Mouse (Mus musculus) limb, embryonic 14.5 days (tissue): ENCODE measurements around the gene Tapt1. TPM values are rescaled to one million over a fixed set of nuclear protein-coding genes. Genes with fewer than 3 reads are reported as not detected.

Experiments
- ATAC-seq: fragments of 200-750 bp; cut with Nextera tagmentation; 2 replicates; pipeline ENCODE4 v1.8.0; 2017; ENCODE audit warnings: low read depth, moderate number of reproducible peaks, moderate TSS enrichment; ENCODE audit not compliant: low FRiP score
- DNase-seq: peaks from one replicate; pipeline ENCODE4 v3.0.0-alpha.2; 2015; ENCODE audit warnings: low spot score
- H3K27ac ChIP-seq: fragments of 300-500 bp; sonication (generic); replicated peaks from 2 replicates; pipeline ENCODE4 v1.5.1; 2014; ENCODE audit warnings: low read depth, mild to moderate bottlenecking, low read length, moderate library complexity, mixed read lengths
- H3K27me3 ChIP-seq: fragments of 300-500 bp; sonication (generic); 2 replicates; pipeline ENCODE4 v1.6.1; 2014; ENCODE audit warnings: low read length, mixed read lengths; ENCODE audit not compliant: control insufficient read depth, insufficient read depth
- H3K36me3 ChIP-seq: fragments of 300-500 bp; sonication (generic); 2 replicates; pipeline ENCODE4 v1.6.1; 2014; ENCODE audit warnings: mild to moderate bottlenecking, low read length, moderate library complexity, mixed read lengths; ENCODE audit not compliant: control insufficient read depth, insufficient read depth
- H3K4me1 ChIP-seq: fragments of 300-500 bp; sonication (generic); 2 replicates; pipeline ENCODE4 v1.6.1; 2014; ENCODE audit warnings: antibody characterized with exemption, low read length, mixed read lengths; ENCODE audit not compliant: control insufficient read depth, insufficient read depth
- H3K4me2 ChIP-seq: fragments of 300-500 bp; sonication (generic); replicated peaks from 2 replicates; pipeline ENCODE4 v1.6.1; 2014; ENCODE audit warnings: low read depth, mild to moderate bottlenecking, low read length, moderate library complexity; ENCODE audit not compliant: severe bottlenecking
- H3K4me3 ChIP-seq: fragments of 300-500 bp; sonication (generic); replicated peaks from 2 replicates; pipeline ENCODE4 v1.5.1; 2014; ENCODE audit warnings: low read length
- H3K9ac ChIP-seq: fragments of 300-500 bp; sonication (generic); 2 replicates; pipeline ENCODE4 v1.6.1; 2014; ENCODE audit warnings: mild to moderate bottlenecking, low read depth, low read length, moderate library complexity; ENCODE audit not compliant: severe bottlenecking
- H3K9me3 ChIP-seq: fragments of 300-500 bp; sonication (generic); 2 replicates; pipeline ENCODE4 v1.6.1; 2016; ENCODE audit warnings: low read length; ENCODE audit not compliant: control insufficient read depth
- POLR2A ChIP-seq: fragments of 200-500 bp; IDR thresholded peaks from 2 replicates; pipeline ENCODE4 v1.8.0; 2012; ENCODE audit warnings: inconsistent platforms, mild to moderate bottlenecking, moderate library complexity, borderline replicate concordance; ENCODE audit not compliant: insufficient read depth, insufficient read length; ENCODE audit errors: extremely low read depth
- whole genome bisulfite sequencing: fragments of 180-500 bp; shearing (Covaris S2); extraction: QIAGEN DNeasy Blood & Tissue Kit; methylation state at CpG from one replicate; pipeline ENCODE4 v1.1.7; 2014; 5-methylcytosine and 5-hydroxymethylcytosine counted together
- polyA plus RNA-seq, 2 experiments: library from polyadenylated mRNA; depleted of rRNA in 1 of 2; stranded (reverse) in 1 of 2; unstranded in 1 of 2; fragments of >200 nt; fragmentation: Nextera tagmentation in 1 of 2; extraction: Ambion mirVana in 1 of 2; gene quantifications; 2 replicates each; pipeline versions ENCODE4 v1.2.1 to v1.2.3; 2012 to 2014

Gene Tapt1
- polyA plus RNA-seq, 2 experiments: 36.0 to 47.9 TPM

GRCm38 (mm10) chr5:44164233-44164776 lies 62.1 kb downstream of the Tapt1 start:
- H3K4me1 ChIP-seq: no peaks in the 10 kb centered on the region
- H3K9me3 ChIP-seq: no peaks in the 10 kb centered on the region
- no peaks in the 10 kb centered on the region for H3K36me3 ChIP-seq
- DNase-seq (no peak), ATAC-seq (no peak)
- TF ChIP-seq POLR2A: no peak
- H3K4me2 ChIP-seq: no peak overlapping the region
- H3K4me3 ChIP-seq: no peak overlapping the region
- H3K27me3 ChIP-seq: no peaks in the 10 kb centered on the region
- H3K9ac ChIP-seq: no peak overlapping the region
- H3K27ac ChIP-seq: no peak overlapping the region
- WGBS: 53% methylated on average over 7 of the region's 7 CpGs

- 94% methylated on average over 3 of the region's 3 CpGs for WGBS
- no peak overlapping the region for H3K27ac ChIP-seq
These were observed 63.1 kb downstream of the Tapt1 start for GRCm38 (mm10) chr5:44163318-44163717.

GRCm38 (mm10) chr5:44162786-44163185 lies 63.6 kb downstream of the Tapt1 start:
- Histone ChIP-seq H3K9me3 (no peaks in the 10 kb centered on the region), H3K27ac (no peak overlapping the region)
- no peak for TF ChIP-seq POLR2A

More at GRCm38 (mm10) chr5:44163318-44163717, 63.1 kb downstream of the Tapt1 start:
- no peak overlapping the region for H3K4me2 ChIP-seq
- DNase-seq: no peak
- no peaks in the 10 kb centered on the region for H3K36me3 ChIP-seq
- no peak overlapping the region for H3K9ac ChIP-seq
- no peaks in the 10 kb centered on the region for H3K27me3 ChIP-seq
- no peak for TF ChIP-seq POLR2A
- H3K9me3 ChIP-seq: no peaks in the 10 kb centered on the region
- no peaks in the 10 kb centered on the region for H3K4me1 ChIP-seq
- no peak overlapping the region for H3K4me3 ChIP-seq
- ATAC-seq: no peak

GRCm38 (mm10) chr5:44159679-44160438 lies 66.6 kb downstream of the Tapt1 start:
- no peak overlapping the region for H3K9ac ChIP-seq
- no peak overlapping the region for H3K4me2 ChIP-seq
- 79% methylated on average over 4 of the region's 4 CpGs for WGBS
- no peak for TF ChIP-seq POLR2A
- H3K4me3 ChIP-seq: no peak overlapping the region
- ATAC-seq (no peak), DNase-seq (no peak)
- H3K27ac ChIP-seq: no peak overlapping the region
- no peaks in the 10 kb centered on the region for H3K4me1 ChIP-seq
- no peaks in the 10 kb centered on the region for H3K9me3 ChIP-seq
- no peaks in the 10 kb centered on the region for H3K27me3 ChIP-seq
- H3K36me3 ChIP-seq: no peaks in the 10 kb centered on the region

More at GRCm38 (mm10) chr5:44162786-44163185, 63.6 kb downstream of the Tapt1 start:
- Histone ChIP-seq H3K36me3 (no peaks in the 10 kb centered on the region), H3K9ac (no peak overlapping the region), H3K27me3 (no peaks in the 10 kb centered on the region), H3K4me1 (no peaks in the 10 kb centered on the region), H3K4me3 (no peak overlapping the region), H3K4me2 (no peak overlapping the region)
- WGBS: 86% methylated on average over 7 of the region's 7 CpGs
- ATAC-seq (no peak), DNase-seq (no peak)

- no peak for TF ChIP-seq POLR2A
- Histone ChIP-seq H3K4me2 (no peak overlapping the region), H3K9me3 (no peaks in the 10 kb centered on the region), H3K4me3 (no peak overlapping the region), H3K27ac (no peak overlapping the region), H3K9ac (no peak overlapping the region), H3K4me1 (no peaks in the 10 kb centered on the region), H3K36me3 (no peaks in the 10 kb centered on the region), H3K27me3 (no peaks in the 10 kb centered on the region)
- no peak for DNase-seq
- no peak for ATAC-seq
- 82% methylated on average over 2 of the region's 2 CpGs for WGBS
These were observed 67.2 kb downstream of the Tapt1 start for GRCm38 (mm10) chr5:44159231-44159630.
